Mouse (Mus musculus) gastrocnemius, adult 2 months (tissue): ENCODE results near the gene Tnfaip1. TPM values are rescaled to one million over a fixed set of nuclear protein-coding genes. Genes with fewer than 3 reads are reported as not detected.
A peak's percentile ranks its signal among the peaks of the same experiment; 100 is the strongest.

Source experiments
- DNase-seq: peaks from one replicate; pipeline ENCODE4 v3.0.0; 2022
- H3K27ac ChIP-seq: fragments of 200-600 bp; 2 replicates; pipeline ENCODE4 v1.8.1; 2022; ENCODE audit warnings: mild to moderate bottlenecking
- H3K4me3 ChIP-seq: fragments of 200-600 bp; 2 replicates; pipeline ENCODE4 v1.8.1; 2022; ENCODE audit warnings: mild to moderate bottlenecking, moderate library complexity
- CTCF ChIP-seq: fragments of 200-600 bp; IDR thresholded peaks from 2 replicates; pipeline ENCODE4 v1.8.1; 2022; ENCODE audit warnings: antibody characterized with exemption, mild to moderate bottlenecking, moderate library complexity
- intact Hi-C: fragments of 180-260 bp; cut with DNase I; formaldehyde crosslinking; loops from one replicate; pipeline ENCODE4 v1.15.1; 2025
- total RNA-seq, 2 experiments: library from RNA; stranded (reverse); gene quantifications; 2 replicates each; pipeline ENCODE4 v1.2.3; 2021

Gene Tnfaip1
- total RNA-seq, 2 experiments from 2014 or later = 45.7 to 49.8 TPM

DNA sequence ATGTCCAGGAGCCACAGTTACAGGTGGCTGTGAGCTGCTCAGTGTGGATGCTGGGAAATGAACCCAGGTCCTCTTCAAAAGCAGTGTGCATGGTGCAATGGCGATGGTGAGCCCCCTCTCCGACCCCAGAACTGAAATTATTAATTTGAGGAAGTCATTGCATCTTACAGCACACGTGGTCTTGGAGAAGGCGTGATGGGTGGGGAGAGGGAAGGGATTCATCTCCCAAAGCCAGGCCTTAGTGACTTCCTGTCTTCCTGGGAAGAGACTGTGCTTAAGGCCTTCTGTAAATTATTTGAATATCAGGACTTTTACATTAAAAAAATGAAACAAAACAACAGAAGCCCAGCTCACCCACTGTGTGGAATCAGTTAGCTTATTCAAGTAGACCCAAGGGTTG lies 19.9 kb upstream of the Tnfaip1 start:
- no peak for DNase-seq
- no peak overlapping the region for H3K27ac ChIP-seq
- no peak overlapping the region for H3K4me3 ChIP-seq
- intact Hi-C loops = loop anchor here (10.0 kb wide), 1 partner anchor 269 kb away; the partner anchor contains the start of gene Lyrm9
- no peak for TF ChIP-seq CTCF

GRCm38 (mm10) chr11:78555623-78556022 lies 19.5 kb upstream of the Tnfaip1 start:
- intact Hi-C loops = loop anchor here (10.0 kb wide), 1 partner anchor 269 kb away; the partner anchor contains the start of gene Lyrm9
- TF ChIP-seq CTCF = no peak

GRCm38 (mm10) chr11:78551059-78551398 lies 14.9 kb upstream of the Tnfaip1 start:
- no peak for DNase-seq
- intact Hi-C loops = loop anchor here (10.0 kb wide), 1 partner anchor 274 kb away; the partner anchor contains the start of gene Lyrm9
- Histone ChIP-seq H3K27ac (peak overlapping the region; percentile 88), H3K4me3 (peak overlapping the region; percentile 78)
- TF ChIP-seq CTCF = no peak

More at GRCm38 (mm10) chr11:78555623-78556022, 19.5 kb upstream of the Tnfaip1 start:
- Histone ChIP-seq H3K4me3 (no peak overlapping the region), H3K27ac (no peak overlapping the region)
- DNase-seq = no peak

DNA sequence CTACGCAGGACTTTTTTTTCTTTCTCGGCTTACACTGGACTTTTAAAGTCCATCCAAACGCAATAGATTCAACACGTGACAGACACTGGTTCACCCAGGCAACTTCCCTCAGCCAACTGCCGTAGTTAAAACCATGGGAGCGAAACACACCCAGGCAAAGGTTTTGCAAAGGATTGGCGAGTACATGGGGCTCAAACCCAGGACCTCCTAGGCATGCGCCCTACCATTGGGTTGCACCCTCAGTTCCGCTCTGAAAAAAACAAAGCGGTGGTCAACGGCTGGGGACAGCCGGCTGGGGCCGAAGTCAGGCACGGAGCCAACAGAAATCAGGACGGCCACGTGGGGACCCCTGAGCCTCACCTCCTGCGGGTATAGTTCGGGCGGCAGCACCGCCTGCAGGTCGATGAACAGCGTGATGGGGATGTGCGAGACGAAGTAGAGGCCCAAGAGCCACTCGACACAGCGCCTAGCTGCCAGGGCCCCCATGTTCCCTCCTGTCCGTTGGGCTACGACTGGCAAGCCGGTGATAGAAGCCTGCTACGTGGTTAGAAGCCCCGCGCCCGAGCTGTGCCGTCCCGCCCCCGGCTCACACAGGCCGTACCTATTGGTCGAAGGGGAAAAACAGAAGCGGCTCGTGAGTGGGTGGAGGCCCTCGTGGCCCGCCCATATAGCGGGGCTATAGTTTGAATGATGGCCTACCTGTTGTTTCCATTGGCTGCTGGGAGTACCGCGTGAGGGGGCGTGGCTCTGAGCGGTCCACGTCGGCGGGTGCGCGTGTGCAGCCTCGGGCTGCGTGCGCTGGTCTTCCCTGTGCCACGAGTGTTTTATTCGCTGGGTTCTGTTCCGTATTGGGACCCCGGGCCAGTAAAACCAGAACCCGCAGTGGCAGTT lies 14.3 kb upstream of the Tnfaip1 start, which contains the start of gene Tmem97:
Gene Tmem97, minus strand, starts transcription at position 610 of the 891 bp plus-strand sequence.
- Histone ChIP-seq H3K27ac (peak within 1 kb of the TSS; percentile 88), H3K4me3 (peak within 1 kb of the TSS; percentile 78)
- DNase-seq = peak; percentile 97
- intact Hi-C loops = loop anchor here (10.0 kb wide), 1 partner anchor 274 kb away; the partner anchor contains the start of gene Lyrm9
- peak; percentile 28; the same call in 1 of the 2 replicates for TF ChIP-seq CTCF

GRCm38 (mm10) chr11:78549491-78549987 lies 13.4 kb upstream of the Tnfaip1 start:
- Histone ChIP-seq H3K27ac (no peak overlapping the region), H3K4me3 (peak overlapping the region; percentile 78)
- intact Hi-C loops = no loop called here
- no peak for TF ChIP-seq CTCF
- DNase-seq = no peak

- intact Hi-C loops = no loop called here
- Histone ChIP-seq H3K27ac (no peak overlapping the region), H3K4me3 (no peak overlapping the region)
- no peak for TF ChIP-seq CTCF
- DNase-seq = no peak
These were observed 11.8 kb upstream of the Tnfaip1 start for GRCm38 (mm10) chr11:78547718-78548460.

- no peak for DNase-seq
- Histone ChIP-seq H3K27ac (no peak overlapping the region), H3K4me3 (no peak overlapping the region)
- intact Hi-C loops = no loop called here
- TF ChIP-seq CTCF = no peak
These were observed 9.0 kb upstream of the Tnfaip1 start for GRCm38 (mm10) chr11:78545181-78545580.

DNA sequence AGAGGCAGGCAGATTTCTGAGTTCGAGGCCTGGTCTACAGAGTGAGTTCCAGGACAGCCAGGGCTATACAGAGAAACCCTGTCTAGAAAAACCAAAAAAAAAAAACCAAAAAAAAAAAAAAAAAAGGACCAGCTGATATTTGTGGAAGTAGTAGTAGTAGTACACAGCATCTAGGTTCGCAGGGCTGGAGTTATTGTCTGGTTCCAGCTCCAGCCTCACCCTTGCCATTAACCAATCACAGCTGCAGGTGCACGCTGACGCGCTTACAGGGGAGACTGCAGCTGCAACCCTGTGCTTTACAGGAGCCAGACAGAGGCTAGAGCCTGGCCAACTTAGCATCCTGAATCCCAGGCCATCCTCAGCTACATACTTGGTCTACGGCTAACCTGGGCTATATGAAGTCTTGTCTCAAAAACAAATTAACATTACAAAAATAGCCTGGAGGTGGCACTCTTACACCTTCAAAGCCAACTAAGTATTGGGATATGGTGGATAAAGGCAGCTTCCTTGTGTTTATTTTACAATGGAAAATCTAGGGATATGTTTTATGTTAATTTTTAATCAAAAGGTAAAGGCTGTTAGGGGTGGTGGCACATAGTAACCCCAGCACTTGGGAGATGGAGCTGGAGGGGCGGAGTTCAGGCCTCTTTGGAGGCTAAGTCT lies 8.4 kb upstream of the Tnfaip1 start:
- intact Hi-C loops = no loop called here
- Histone ChIP-seq H3K27ac (no peak overlapping the region), H3K4me3 (no peak overlapping the region)
- TF ChIP-seq CTCF = no peak
- DNase-seq = no peak

DNA sequence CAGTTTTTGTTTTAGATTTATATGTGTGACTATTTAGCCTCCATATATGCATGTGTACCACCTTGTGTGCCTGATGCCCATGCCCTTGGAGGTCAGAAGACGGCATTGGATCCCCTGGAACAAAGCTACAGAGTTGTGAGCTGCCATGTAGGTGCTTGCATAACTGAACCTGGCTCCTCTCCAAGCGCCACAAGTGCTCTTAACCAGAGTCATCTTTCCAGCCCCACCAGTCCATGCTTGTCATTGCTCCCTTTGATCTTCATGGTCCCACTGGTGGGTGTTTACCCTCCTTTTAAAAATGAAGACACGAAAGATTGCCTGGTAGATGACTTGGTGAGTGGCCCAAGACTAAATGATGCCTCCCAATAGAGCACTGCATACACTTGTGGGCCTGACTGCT lies 4.2 kb upstream of the Tnfaip1 start:
- Histone ChIP-seq H3K4me3 (no peak overlapping the region), H3K27ac (no peak overlapping the region)
- no peak for DNase-seq
- no peak for TF ChIP-seq CTCF
- intact Hi-C loops = no loop called here

DNA sequence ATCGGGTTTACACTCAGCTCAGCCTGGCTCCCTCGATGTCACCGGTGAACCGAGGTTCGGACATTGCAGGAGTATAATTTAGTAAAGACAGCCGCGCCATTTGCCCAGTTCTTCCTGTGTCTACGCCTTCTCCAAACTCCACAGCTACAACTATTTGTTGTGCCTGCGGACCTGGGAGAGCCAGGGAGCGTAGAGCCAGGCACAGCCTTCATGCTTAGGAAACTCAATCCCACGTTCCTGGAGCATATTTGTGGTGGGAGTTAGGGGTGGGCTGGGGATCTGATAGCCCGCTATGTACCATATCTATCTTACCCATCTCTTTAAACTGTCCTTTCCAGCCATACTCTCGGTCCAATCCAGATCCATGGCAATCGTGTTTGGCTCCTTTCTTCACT lies 555 bp upstream of the Tnfaip1 start:
- intact Hi-C loops = no loop called here
- no peak for DNase-seq
- Histone ChIP-seq H3K4me3 (peak overlapping the region; percentile 98), H3K27ac (peak overlapping the region; percentile 97)
- TF ChIP-seq CTCF = no peak

- no peak for DNase-seq
- intact Hi-C loops = loop anchor here (2.0 kb wide), 1 partner anchor 23 kb away; the partner anchor contains the start of genes Poldip2 and Tmem199
- no peak for TF ChIP-seq CTCF
- H3K4me3 ChIP-seq = peak overlapping the region; percentile 98
- H3K27ac ChIP-seq = peak overlapping the region; percentile 97
These were observed 604 bp downstream of the Tnfaip1 start for GRCm38 (mm10) chr11:78535376-78536079.
